Mouse (Mus musculus): ENCODE data around the gene Tmem171. TPM values are rescaled to one million over a fixed set of nuclear protein-coding genes. Genes with fewer than 3 reads are reported as not detected.

The Tmem171 gene
- polyA plus RNA-seq, 1 experiment from 2014 or later: 10.5 TPM

Other genes starting within 250 kb of the Tmem171 start
- gene Gm10320, start 202.8 kb downstream of the Tmem171 start, polyA plus RNA-seq (2015; fragmentation: Nextera tagmentation; extraction: Ambion mirVana): 1.8 and 2.5 TPM in 2 replicates
- 41.1 and 44.3 TPM in 2 replicates for gene Tmem174, start 57.4 kb downstream of the Tmem171 start, polyA plus RNA-seq (2015; fragmentation: Nextera tagmentation; extraction: Ambion mirVana)
- 37.5 and 44.7 TPM in 2 replicates for gene Fcho2, start 120.6 kb upstream of the Tmem171 start, polyA plus RNA-seq (2015; fragmentation: Nextera tagmentation; extraction: Ambion mirVana)
- 65.4 and 67.7 TPM in 2 replicates for gene Tnpo1, start 231.6 kb upstream of the Tmem171 start, polyA plus RNA-seq (2015; fragmentation: Nextera tagmentation; extraction: Ambion mirVana)

Measured in kidney, embryonic 16.5 days (tissue).